Mouse (Mus musculus): ENCODE measurements at regions not wholly inside any gene's neighbourhood (a gene's known extent, or its start where the extent isn't known, plus 50 kb on each side); places are given as distances from the start of the nearest gene placed in this dataset.
A peak's percentile ranks its signal among the peaks of the same experiment; 100 is the strongest.

GRCm38 (mm10) chrX:19199531-19199930 lies 281.6 kb downstream of the Tex13c3 start:
- no peak for DNase-seq

GRCm38 (mm10) chrX:19168983-19169382 lies 312.1 kb downstream of the Tex13c3 start:
- DNase-seq = no peak

DNA sequence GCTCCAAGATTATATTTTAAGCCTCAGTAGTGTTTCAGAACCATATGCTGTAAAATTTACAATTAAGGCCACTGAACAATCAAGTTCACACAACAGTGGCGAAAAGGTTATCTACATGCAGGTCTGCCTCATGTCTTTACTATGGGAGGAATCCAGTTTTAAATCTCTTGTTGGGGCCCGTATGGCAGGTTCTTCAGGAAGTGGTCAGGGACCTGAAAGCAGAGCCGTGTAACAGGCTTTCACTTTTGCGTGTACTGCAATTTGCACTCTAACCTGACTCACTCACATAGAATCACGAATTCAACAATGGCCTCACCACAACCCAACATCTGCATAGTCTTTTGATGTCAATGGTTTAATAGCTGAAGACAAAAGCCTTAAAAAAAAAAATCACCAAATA lies 312.6 kb downstream of the Tex13c3 start:
- DNase-seq = no peak

GRCm38 (mm10) chrX:19168111-19168510 lies 313.0 kb downstream of the Tex13c3 start:
- no peak for DNase-seq

DNA sequence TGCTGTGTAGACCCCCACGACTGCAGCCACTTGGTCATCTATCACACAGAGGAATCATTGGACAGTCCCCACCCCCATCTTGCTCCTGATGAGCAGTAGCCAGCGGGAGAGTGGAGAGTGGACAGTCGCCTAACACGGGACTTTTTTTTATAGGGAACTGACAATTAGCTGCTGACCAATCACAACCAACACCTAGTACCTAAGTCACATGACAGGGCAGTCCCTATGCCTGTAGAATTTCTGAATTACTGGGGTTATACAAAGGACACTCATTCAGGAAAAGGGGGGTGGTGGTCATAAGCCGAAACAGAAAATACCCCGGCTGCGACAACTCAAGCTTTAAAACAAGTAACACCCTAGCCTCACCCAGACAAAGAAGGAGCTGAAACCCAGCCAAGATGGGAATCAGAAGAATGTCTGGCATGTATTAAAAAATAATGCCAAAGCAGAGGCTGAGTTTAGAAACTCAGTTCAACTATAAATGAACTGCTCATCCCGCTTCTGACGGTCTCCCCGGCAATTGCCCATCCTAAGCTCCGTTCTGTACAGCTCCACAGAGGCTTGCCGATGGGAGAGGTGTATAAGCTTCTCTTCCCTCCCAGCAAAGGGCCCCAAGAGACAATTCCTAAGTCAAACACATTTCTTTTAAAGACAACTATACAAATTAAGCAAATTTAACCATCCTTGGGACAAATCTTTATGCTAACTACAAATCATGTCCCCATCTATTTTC lies 313.8 kb downstream of the Tex13c3 start:
- peak; percentile 19 for DNase-seq

DNA sequence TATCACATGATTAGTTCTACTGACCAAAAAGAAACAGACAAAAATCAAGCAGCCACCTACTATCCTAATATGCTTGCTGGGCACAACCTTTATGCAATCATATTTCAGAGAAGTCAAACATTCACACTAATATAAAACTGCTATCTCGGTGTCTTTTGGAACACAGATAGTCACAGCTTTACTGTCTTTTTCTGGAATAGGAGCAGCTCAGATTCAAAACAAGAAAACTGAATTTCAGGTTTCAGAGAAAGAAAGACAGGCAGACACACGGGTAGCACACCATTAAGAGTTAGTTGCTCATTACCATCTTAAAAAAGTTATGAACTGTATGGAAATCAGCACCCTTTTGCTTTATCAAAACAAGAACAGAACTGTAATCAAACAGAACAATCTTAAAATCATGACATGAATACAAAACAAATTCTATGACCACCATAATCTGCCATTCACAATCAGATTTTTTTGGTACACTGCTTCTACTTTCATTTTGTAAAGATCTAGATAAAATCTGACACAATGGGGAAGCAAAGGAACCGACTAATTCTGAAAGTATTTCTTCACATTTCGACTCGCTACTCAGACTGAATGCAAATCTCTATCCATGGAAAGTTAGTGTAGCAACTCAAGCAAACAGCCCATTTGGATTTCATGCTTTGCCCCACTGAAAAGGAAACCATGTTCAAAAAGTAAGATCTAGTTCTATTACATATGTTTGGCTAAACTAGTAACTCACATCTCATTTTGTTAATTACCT lies 315.1 kb downstream of the Tex13c3 start:
- DNase-seq = no peak

GRCm38 (mm10) chrX:19164151-19164550 lies 317.0 kb downstream of the Tex13c3 start:
- no peak for DNase-seq

DNA sequence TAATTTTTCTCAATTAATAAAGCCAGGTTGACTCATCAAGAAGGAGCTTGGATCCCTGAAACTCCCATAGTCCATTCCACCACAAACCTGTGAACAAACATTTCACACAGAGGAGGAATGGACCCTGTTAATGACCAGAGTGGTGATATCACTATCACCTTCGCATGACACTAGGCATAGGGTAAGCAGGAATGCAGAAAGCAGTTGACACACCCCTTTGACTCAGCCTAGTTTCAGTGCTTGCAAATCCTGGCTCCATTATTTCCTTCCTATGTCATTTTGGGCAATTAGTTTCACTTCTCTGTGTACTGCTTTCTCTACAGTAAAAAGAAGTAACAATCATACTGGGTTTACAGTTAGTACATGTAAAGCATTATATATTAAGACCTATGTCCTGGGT lies 318.2 kb downstream of the Tex13c3 start:
- no peak for DNase-seq

DNA sequence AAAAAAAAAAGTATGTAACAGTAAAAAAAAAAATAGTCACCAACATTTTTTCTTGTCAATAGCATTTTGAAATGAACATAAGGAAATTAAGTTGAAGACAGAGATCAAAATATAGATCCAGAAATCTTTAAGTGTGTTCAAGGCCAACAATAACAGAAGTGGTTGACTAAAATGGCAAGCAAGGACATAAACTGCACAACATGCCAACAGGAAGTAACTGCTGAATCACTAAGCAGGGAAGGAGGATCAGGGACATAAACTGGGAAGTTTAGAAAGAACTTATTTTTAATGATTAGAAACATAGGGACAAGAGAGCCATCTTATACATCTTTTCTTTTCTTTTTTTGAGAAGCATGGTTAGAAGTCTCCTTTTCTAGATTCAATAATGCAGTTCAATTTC lies 318.8 kb downstream of the Tex13c3 start:
- DNase-seq = no peak

DNA sequence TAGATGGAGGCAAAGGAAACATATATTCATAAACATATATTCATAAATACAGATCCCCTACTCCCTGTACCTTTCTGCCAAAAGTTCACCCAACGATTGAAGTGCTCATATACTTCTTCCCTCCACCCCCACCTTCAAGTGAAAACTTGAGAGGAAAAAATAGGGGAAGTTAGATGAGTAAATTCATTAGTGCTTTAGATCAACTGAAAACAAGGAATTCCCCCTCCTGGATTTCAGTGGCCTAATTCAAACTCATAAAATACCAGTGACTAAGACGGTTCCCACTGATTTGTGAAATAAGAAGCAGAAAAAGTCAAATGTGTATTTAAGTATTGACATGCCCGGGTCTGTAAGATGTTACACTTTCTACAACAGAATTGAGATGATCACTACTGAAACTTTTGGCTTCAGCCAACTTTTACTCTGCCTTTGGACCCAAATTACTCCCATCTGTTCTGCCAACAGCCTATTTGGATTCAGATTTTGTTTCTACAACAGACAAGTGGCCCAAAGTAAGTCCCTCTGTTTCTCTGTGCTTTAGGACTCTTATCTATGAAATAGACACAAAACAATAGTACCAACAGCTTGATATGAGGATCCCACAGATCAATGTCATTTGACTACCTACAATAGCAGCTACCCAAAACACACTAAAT lies 320.7 kb downstream of the Tex13c3 start:
- DNase-seq = no peak

GRCm38 (mm10) chrX:19157464-19158203 lies 323.5 kb downstream of the Tex13c3 start:
- DNase-seq = no peak

DNA sequence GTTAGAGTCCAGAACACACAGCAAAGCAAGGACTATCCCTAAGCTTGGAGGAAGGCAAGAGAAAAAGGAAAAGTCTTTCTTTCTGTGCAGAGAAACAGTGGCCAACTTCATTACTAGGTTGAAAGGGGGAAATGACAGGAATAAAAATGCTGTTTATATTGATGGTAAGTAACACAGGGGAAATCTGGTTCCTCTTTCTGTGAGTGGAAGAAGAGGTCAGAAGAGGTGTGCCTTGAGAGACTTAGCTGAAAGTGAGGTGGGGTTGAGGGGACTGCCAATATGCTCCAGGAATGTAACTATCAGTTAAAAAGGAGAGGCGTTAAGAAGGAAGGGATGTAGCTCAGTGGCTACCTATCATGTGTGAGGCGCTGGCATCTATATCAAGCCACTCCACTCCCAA lies 327.5 kb downstream of the Tex13c3 start:
- no peak for DNase-seq

- DNase-seq = no peak
Observed at GRCm38 (mm10) chrX:19152170-19152861, 328.8 kb downstream of the Tex13c3 start.

DNA sequence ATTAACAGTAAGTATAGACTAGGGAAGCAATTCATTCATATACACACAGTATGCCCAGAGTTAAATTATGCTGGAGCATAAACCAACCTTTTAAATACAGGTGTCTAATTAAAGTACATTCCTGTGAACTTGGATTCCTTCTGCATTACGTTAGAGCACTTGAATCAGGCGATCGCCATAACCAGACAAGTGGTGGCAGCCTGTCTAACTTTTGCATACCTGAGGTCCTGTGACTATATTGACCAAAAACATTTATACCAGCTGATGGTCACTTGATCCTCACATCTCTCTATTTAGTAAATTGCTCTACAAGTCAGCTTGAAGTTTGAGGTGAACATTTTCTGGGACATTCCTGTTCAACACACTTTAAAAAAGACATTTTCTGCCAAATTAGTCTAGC lies 330.5 kb downstream of the Tex13c3 start:
- DNase-seq = no peak

DNA sequence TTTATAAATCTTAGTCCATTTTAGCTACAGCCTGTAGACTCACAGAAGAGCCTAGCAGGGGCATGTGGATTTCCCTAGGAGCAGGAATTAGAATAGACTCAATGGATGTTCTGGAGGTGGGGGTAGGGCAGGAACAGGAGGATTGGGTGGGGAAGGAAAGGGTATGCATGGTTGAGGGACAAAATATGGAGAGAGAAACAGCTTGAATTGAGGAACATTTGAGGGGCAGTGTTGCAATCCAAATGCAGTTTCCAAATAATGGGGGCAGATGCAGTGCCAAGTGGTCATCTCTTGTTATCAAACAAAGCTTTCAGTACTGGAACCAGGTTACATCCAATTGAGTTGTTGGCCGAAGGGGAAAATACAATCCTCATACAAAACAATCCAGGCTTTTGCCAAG lies 332.4 kb downstream of the Tex13c3 start:
- DNase-seq = no peak

DNA sequence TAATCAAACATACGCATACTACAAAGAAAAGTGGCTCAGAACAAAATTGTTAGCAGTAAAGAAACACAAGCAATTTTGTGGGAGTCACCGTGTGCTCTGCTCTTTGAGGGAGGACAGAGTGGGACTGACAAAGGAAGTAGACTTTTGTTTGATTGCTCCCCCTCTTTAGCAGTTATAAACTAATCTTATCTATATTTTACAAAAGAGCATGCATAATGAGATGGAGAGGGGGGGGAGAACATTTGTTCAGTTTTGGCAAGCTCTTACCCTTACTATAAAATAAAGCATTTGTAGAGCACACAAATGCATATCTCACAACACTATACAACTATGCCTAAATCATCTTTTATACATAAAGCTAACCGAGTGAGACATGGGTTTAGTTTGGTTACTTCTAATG lies 332.9 kb downstream of the Tex13c3 start:
- DNase-seq = no peak

DNA sequence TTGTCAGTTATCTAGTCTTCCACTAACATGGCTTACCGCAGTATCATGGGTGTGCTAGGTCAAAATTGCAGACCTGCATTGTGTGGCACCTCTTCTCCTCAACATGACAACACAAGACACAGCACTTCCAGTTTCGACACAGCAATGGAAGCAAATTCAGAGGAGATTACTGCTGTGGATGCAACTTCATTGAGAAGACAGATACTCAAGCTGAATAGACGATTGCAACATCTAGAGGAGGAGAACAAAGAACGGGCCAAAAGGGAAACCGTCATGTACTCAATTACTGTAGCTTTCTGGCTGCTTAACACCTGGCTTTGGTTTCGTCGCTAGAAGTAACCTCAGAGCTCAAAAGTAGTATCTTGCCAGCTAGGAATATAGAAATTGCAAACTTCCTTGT lies 368.4 kb downstream of the Tex13c3 start:
- no peak for DNase-seq

GRCm38 (mm10) chrX:19102911-19103310 lies 378.2 kb downstream of the Tex13c3 start:
- DNase-seq = no peak

DNA sequence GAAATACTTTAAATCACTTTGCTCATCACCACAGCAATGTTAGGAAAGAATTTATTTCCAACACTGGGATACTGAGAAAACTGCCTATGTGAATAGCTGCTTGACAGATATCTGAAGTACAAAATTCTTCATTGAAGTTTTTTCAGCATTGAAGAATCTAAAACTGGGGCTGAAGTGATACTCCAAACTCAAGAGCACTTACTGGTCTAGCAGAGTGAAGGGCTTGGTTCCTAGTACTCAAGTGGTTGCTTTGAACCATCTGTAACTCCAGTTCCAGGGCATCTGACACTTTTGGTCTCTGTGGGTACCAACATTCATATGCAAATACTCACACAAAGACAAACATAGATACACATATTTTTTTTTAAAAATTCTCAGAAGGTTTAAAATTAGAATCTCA lies 385.2 kb downstream of the Tex13c3 start:
- DNase-seq = no peak

GRCm38 (mm10) chrX:19084435-19084834 lies 396.7 kb downstream of the Tex13c3 start:
- no peak for DNase-seq

GRCm38 (mm10) chrX:19080021-19080420 lies 401.1 kb downstream of the Tex13c3 start:
- no peak for DNase-seq
